12 mouse cellular contexts compared by ENCODE assay signal in genomic region chr2:69047297-69047696, GRCm38 (mm10).
"Had no signal": no experiment of that assay in that cellular context is flagged by ENCODE, and none has a peak within 500 bp of the region (broad histone marks: within the 10 kb centered on the region; RNA-seq: fewer than 3 reads in every experiment).

No protein-coding gene starts in this region.

- H3K36me3 ChIP-seq: limb, embryonic 10.5 days; liver, embryonic 15.5 days; midbrain, embryonic 15.5 days had no signal

- H3K4me2 ChIP-seq: liver, embryonic 11.5 days; liver, embryonic 15.5 days; lung, embryonic 14.5 days; midbrain, embryonic 11.5 days; midbrain, embryonic 15.5 days had no signal

- H3K4me3 ChIP-seq: limb, embryonic 10.5 days; liver, embryonic 15.5 days; midbrain, embryonic 15.5 days had no signal

- DNase-seq: kidney, postnatal 14 days; lung, embryonic 14.5 days; lung, postnatal 10 days; lung, postnatal 4 days; right cerebral cortex, postnatal 25 days; thymus, postnatal 36 days had no signal

- H3K9ac ChIP-seq: liver, embryonic 15.5 days; lung, embryonic 14.5 days; midbrain, embryonic 15.5 days had no signal

- H3K4me1 ChIP-seq: liver, embryonic 15.5 days had no signal

- ATAC-seq: intestine, postnatal 0 days; midbrain, embryonic 15.5 days had no signal

- H3K27ac ChIP-seq: limb, embryonic 10.5 days; liver, embryonic 15.5 days; midbrain, embryonic 15.5 days had no signal

- H3K9me3 ChIP-seq: limb, embryonic 10.5 days; liver, embryonic 15.5 days; midbrain, embryonic 15.5 days had no signal

- H3K27me3 ChIP-seq: liver, embryonic 15.5 days; midbrain, embryonic 15.5 days had no signal
